Mouse (Mus musculus): ENCODE data around the gene Idh3a.

Gene Idh3a

DNA sequence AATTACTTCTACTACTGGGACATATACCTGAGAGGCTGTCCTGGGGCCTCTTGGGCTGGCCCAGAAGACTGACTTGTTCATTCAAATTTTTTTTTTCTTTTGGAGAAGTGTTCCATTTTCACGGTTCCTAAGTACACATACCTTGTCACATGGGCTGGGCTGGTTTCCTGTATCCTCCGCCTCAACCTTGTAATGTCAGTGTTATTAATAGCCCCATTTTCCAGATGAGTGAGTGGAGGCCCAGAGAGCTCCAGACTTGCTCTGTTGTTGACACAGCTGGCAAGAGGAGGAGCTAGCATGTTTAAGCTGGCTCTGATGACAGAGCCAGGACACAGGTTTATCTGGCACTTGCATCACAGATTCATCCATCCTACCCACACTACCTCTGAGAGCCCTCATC, 61.3 kb downstream of the Idh3a start:
- no peak for DNase-seq (ENCODE audit: low spot score in 2 of 2)

GRCm38 (mm10) chr9:54649360-54649759, 63.2 kb downstream of the Idh3a start:
- no peak for DNase-seq (ENCODE audit: low spot score in 2 of 2)

GRCm38 (mm10) chr9:54652778-54653177, 66.6 kb downstream of the Idh3a start:
- DNase-seq (ENCODE audit: low spot score in 2 of 2) = no peak

All from urinary bladder, postnatal 36 days (tissue).